Mouse (Mus musculus): ENCODE measurements at regions not wholly inside any gene's neighbourhood (a gene's known extent, or its start where the extent isn't known, plus 50 kb on each side); places are given as distances from the start of the nearest gene placed in this dataset.

DNA sequence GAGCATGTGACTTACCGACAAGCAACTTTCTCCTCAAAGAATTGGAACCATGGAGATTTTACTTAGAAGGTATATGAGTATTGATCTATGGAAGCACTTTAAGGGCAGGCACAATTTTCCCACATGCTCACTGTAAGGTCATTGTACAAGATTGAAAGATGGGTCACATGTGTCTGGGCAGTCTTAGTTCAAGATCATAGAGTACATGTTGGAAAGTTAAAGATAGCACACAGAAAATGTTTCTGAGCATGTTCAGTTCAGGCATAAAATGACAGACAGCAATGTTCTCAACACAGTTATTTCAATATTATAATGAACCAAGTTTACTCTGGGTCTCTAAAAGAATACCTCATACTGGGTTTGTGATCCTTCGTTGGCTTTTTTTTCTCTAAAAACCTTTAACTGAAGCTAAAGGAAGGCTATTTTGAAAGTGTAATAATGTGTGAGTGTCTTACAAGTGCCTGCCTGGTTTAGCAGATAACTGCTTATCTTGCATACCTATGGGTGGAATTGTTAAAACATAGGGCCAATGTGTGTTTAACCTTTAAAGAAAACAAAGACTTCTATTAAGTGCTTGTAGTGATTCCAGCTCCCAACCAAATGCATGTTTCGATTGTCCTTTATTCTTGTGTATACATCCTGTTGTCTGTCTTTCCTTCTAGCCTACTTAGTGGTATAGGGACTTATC is 169.6 kb upstream of the Egfl6 start:
- no peak for TF ChIP-seq CTCF (IDR thresholded peaks at IDR 0.05; ENCODE audit: control insufficient read depth, insufficient read depth, insufficient replicate concordance, low read depth, low read length)
- TF ChIP-seq POLR2A (IDR thresholded peaks at IDR 0.05; ENCODE audit: control insufficient read depth, low read depth, low read length): no peak

All from testis, adult 2 months (tissue).